Mouse (Mus musculus) thymus, adult 2 months (tissue): ENCODE data around the gene Kmt2b.

Experiments used
- CTCF ChIP-seq: fragments of 200-500 bp; IDR thresholded peaks from 2 replicates; pipeline ENCODE4 v1.5.1; 2012; ENCODE audit warnings: mild to moderate bottlenecking, control low read depth, low read length, moderate library complexity, borderline replicate concordance; ENCODE audit not compliant: control insufficient read depth, poor library complexity, insufficient read depth; ENCODE audit errors: extremely low read depth
- POLR2A ChIP-seq: fragments of 200-500 bp; IDR thresholded peaks from 2 replicates; pipeline ENCODE4 v1.6.1; 2012; ENCODE audit warnings: mild to moderate bottlenecking, low read length, control low read depth, moderate library complexity; ENCODE audit not compliant: control insufficient read depth, poor library complexity, insufficient read depth; ENCODE audit errors: extremely low read depth

DNA sequence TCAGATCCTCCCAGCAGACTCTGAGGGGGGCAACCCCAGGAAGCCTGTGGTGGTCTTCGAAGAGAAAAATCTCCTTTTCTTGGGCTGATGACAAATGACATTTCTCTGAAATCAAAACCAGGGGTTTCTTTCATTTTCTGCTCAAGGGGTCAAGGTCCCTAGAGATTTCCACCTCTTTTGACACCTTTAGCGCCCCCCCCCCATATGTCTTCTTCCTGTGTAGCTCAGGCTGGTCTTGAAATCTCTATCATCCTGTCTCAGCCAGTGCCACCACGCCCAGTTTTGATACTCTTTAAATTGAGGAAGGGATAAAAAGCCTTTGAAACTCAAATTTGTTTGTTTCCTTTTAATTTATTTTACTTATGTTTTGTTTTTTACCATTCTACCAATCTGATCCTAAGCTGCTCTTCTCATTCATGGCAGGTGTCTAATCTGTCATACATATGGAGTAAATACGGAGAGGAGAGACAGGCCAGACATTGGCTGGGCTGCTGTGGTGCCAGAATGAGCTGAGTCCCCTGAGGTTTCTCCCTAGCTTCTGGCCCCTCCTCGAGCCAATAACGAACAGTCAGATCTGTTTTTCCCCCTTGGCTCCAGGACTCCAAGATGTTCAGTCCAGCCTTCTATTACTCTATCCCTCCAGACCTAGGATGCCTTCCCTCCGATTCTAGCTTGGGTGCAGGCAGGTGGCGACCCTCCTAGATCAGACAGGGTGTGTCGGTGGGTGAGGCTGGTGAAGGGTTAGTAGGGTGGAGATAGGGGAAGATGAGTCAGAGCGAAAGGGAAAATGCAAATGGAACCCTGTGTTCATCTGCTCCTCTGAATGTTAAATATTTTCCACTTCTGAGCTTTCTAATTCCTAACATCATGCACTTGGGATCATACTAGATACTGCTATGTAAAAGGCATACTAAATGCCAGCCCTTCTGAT, 5.3 kb upstream of the Kmt2b start:
- TF ChIP-seq CTCF: no peak
- no peak for TF ChIP-seq POLR2A
